Mouse (Mus musculus) cerebellum, adult 18-20 months (tissue): ENCODE data around the gene Foxred1.

ENCODE experiments used
- DNase-seq, 2 experiments: peaks; one replicate each; pipeline ENCODE4 v3.0.0; 2021

Foxred1 gene

GRCm38 (mm10) chr9:35210542-35211474 is at the start of gene Foxred1:
Foxred1 (minus strand) TSS chr9:35211055.
- DNase-seq: peak; percentile 99

- DNase-seq: no peak
Observed at GRCm38 (mm10) chr9:35257365-35257764, 46.5 kb upstream of the Foxred1 start.

- no peak for DNase-seq
Observed at GRCm38 (mm10) chr9:35249476-35249875, 38.6 kb upstream of the Foxred1 start.

- DNase-seq: no peak
Observed at GRCm38 (mm10) chr9:35247405-35247804, 36.5 kb upstream of the Foxred1 start.

- no peak for DNase-seq
Observed at GRCm38 (mm10) chr9:35239734-35240133, 28.9 kb upstream of the Foxred1 start.

- no peak for DNase-seq
Observed at GRCm38 (mm10) chr9:35238915-35239571, 28.2 kb upstream of the Foxred1 start.

GRCm38 (mm10) chr9:35238371-35238770 is 27.5 kb upstream of the Foxred1 start:
- DNase-seq: no peak

GRCm38 (mm10) chr9:35235996-35236395 is 25.1 kb upstream of the Foxred1 start:
- DNase-seq: no peak

- no peak for DNase-seq
Observed at GRCm38 (mm10) chr9:35228671-35229070, 17.8 kb upstream of the Foxred1 start.

- no peak for DNase-seq
Observed at GRCm38 (mm10) chr9:35223466-35223865, 12.6 kb upstream of the Foxred1 start.

- DNase-seq: no peak
Observed at GRCm38 (mm10) chr9:35217963-35218362, 7.1 kb upstream of the Foxred1 start.

- peak in 1 of 2 experiments; percentile 16 for DNase-seq
Observed at GRCm38 (mm10) chr9:35211573-35212511, 987 bp upstream of the Foxred1 start.

- no peak for DNase-seq
Observed at GRCm38 (mm10) chr9:35204421-35204820, 6.4 kb downstream of the Foxred1 start.

GRCm38 (mm10) chr9:35203536-35203935 is 7.3 kb downstream of the Foxred1 start:
- DNase-seq: no peak

GRCm38 (mm10) chr9:35200529-35201060 is 10.3 kb downstream of the Foxred1 start:
- DNase-seq: no peak

GRCm38 (mm10) chr9:35199772-35200471 is 10.9 kb downstream of the Foxred1 start, which contains the start of the genes Srpr and Tirap:
Srpr (plus strand) TSS chr9:35200175.
Tirap (minus strand) TSS chr9:35200291.
- peak; percentile 92 to 95 for DNase-seq

GRCm38 (mm10) chr9:35198945-35199771 is 11.7 kb downstream of the Foxred1 start:
- no peak for DNase-seq

GRCm38 (mm10) chr9:35198351-35198750 is 12.5 kb downstream of the Foxred1 start:
- no peak for DNase-seq

GRCm38 (mm10) chr9:35197625-35198024 is 13.2 kb downstream of the Foxred1 start:
- no peak for DNase-seq

- no peak for DNase-seq
Observed at GRCm38 (mm10) chr9:35194048-35194447, 16.8 kb downstream of the Foxred1 start.
